Mouse (Mus musculus): Measurements from ENCODE around the gene Atf7ip.
A peak's percentile ranks its signal among the peaks of the same experiment; 100 is the strongest.

Gene Atf7ip

GRCm38 (mm10) chr6:136468401-136468912 lies 37.5 kb upstream of the Atf7ip start:
- Histone ChIP-seq H3K4me1 (replicated peaks; ENCODE audit: low read depth, low read length) (peaks cover 56% of the 10 kb centered on the region), H3K27me3 (ENCODE audit: insufficient read depth, low read length) (no peaks in the 10 kb centered on the region), H3K4me3 (replicated peaks; ENCODE audit: low read length) (peak overlapping the region; percentile 73; the same call in 1 of the 2 replicates), H3K9me3 (ENCODE audit: low read length) (peaks cover 56% of the 10 kb centered on the region), H3K36me3 (ENCODE audit: insufficient read depth, low read length) (peaks cover 21% of the 10 kb centered on the region)
- TF ChIP-seq POU5F1 (IDR thresholded peaks at IDR 0.05; ENCODE audit: borderline replicate concordance, low read length) (no peak), NANOG (IDR thresholded peaks at IDR 0.05; ENCODE audit: borderline replicate concordance, low read length) (no peak), CTCF (conservative IDR thresholded peaks at IDR 0.05; ENCODE audit: low read length) (no peak)

- Histone ChIP-seq H3K4me1 (replicated peaks; ENCODE audit: low read depth, low read length) (peaks cover 54% of the 10 kb centered on the region), H3K36me3 (ENCODE audit: insufficient read depth, low read length) (peaks cover 25% of the 10 kb centered on the region), H3K9me3 (ENCODE audit: low read length) (peaks cover 61% of the 10 kb centered on the region), H3K4me3 (replicated peaks; ENCODE audit: low read length) (peak overlapping the region; percentile 73), H3K27me3 (ENCODE audit: insufficient read depth, low read length) (no peaks in the 10 kb centered on the region)
- no peak for TF ChIP-seq POU5F1 (IDR thresholded peaks at IDR 0.05; ENCODE audit: borderline replicate concordance, low read length)
- no peak for TF ChIP-seq NANOG (IDR thresholded peaks at IDR 0.05; ENCODE audit: borderline replicate concordance, low read length)
- no peak for TF ChIP-seq CTCF (conservative IDR thresholded peaks at IDR 0.05; ENCODE audit: low read length)
Observed at GRCm38 (mm10) chr6:136468974-136469792, 36.8 kb upstream of the Atf7ip start.

DNA sequence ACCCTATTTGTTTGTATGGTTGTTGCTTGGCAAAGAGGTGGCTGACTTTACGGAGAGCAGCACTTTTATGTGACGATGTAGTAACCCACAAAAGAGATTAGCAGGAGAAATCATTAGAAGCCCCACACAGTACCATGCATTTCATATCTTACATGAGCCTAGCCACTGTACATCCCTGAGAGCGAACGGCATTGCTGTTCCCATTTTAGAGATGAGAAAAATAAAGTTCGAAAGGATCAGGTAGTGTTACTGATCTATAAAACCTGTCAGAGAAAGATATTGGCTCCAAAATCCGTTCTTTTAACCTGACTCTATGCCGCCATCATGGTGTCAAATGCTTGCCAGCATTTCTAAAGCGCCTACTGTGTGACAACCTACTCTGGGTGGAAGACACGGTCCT lies 36.2 kb upstream of the Atf7ip start:
- Histone ChIP-seq H3K4me1 (replicated peaks; ENCODE audit: low read depth, low read length) (peaks cover 51% of the 10 kb centered on the region), H3K27me3 (ENCODE audit: insufficient read depth, low read length) (no peaks in the 10 kb centered on the region), H3K4me3 (replicated peaks; ENCODE audit: low read length) (peak overlapping the region; percentile 73), H3K36me3 (ENCODE audit: insufficient read depth, low read length) (peaks cover 28% of the 10 kb centered on the region), H3K9me3 (ENCODE audit: low read length) (peaks cover 67% of the 10 kb centered on the region)
- TF ChIP-seq NANOG (IDR thresholded peaks at IDR 0.05; ENCODE audit: borderline replicate concordance, low read length) (no peak), POU5F1 (IDR thresholded peaks at IDR 0.05; ENCODE audit: borderline replicate concordance, low read length) (no peak), CTCF (conservative IDR thresholded peaks at IDR 0.05; ENCODE audit: low read length) (no peak)

DNA sequence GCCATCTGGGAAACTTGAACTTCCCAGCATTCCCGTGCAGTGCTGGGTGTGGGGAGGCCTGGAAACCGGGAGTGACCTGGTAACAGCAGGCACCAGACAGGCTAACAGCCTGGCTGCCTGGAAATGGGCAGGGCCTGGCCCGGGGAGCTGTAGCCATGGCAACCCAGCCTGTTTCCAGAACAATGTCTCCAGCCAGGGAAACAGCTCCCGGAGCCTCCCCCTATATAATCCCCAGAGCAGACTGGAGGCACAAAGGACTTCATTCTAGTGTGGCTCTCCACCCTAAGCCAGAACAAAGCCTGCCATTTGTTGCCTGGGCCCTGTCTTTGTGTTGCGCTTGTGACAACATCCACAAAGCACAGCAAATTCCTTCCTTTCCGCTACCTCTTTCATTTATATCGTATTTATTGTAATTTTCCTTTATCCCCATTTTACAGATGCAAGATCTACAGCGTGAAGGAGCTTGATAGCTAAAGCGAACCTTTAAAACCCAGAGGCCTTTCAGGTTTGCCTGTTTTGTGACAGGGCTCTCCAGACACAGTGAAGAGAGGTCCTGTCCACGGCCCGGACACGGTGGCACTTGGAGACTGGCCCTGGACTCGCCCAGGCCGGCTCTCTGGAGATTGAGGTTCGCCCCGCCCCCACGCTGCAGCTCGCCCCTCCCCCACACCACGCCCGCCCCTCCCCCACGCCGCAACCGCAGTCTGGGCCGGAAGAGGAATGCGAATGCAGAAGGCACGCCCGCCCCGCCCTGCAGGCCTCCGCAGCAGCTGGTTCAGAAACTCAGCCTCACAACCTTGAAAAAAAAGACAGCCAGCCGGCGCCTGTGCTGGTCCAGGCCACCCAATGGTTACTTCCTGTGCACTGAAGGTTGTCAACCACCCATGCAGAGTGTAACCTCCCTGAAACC lies 35.4 kb upstream of the Atf7ip start:
- Histone ChIP-seq H3K4me3 (replicated peaks; ENCODE audit: low read length) (peak overlapping the region; percentile 73), H3K9me3 (ENCODE audit: low read length) (peaks cover 64% of the 10 kb centered on the region), H3K36me3 (ENCODE audit: insufficient read depth, low read length) (peaks cover 28% of the 10 kb centered on the region), H3K27me3 (ENCODE audit: insufficient read depth, low read length) (no peaks in the 10 kb centered on the region), H3K4me1 (replicated peaks; ENCODE audit: low read depth, low read length) (peaks cover 50% of the 10 kb centered on the region)
- TF ChIP-seq NANOG (IDR thresholded peaks at IDR 0.05; ENCODE audit: borderline replicate concordance, low read length), result no peak
- TF ChIP-seq CTCF (conservative IDR thresholded peaks at IDR 0.05; ENCODE audit: low read length), result no peak
- TF ChIP-seq POU5F1 (IDR thresholded peaks at IDR 0.05; ENCODE audit: borderline replicate concordance, low read length), result no peak

DNA sequence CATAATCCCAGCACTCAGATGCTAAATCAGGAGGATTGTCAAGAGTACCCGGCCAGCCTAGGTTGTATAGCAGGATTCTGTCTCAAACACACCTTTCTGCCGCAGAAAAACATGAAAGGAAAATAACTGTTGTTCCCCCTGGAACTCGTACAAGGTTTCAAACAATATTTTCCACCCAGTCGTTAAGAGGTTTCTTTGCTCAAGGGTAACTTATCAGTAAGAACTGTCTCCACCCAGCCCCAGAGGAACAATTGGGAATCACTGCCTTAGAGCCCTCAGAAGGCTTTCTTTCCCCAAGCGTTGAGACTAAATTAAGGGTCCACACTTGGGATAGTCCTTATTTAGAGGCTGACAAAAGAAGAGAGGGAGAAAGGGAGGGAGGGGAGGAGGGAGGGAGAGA lies 34.4 kb upstream of the Atf7ip start:
- Histone ChIP-seq H3K36me3 (ENCODE audit: insufficient read depth, low read length) (peaks cover 25% of the 10 kb centered on the region), H3K27me3 (ENCODE audit: insufficient read depth, low read length) (no peaks in the 10 kb centered on the region), H3K4me3 (replicated peaks; ENCODE audit: low read length) (no peak overlapping the region), H3K9me3 (ENCODE audit: low read length) (peaks cover 61% of the 10 kb centered on the region), H3K4me1 (replicated peaks; ENCODE audit: low read depth, low read length) (peaks cover 47% of the 10 kb centered on the region)
- TF ChIP-seq POU5F1 (IDR thresholded peaks at IDR 0.05; ENCODE audit: borderline replicate concordance, low read length) (no peak), NANOG (IDR thresholded peaks at IDR 0.05; ENCODE audit: borderline replicate concordance, low read length) (no peak), CTCF (conservative IDR thresholded peaks at IDR 0.05; ENCODE audit: low read length) (no peak)

DNA sequence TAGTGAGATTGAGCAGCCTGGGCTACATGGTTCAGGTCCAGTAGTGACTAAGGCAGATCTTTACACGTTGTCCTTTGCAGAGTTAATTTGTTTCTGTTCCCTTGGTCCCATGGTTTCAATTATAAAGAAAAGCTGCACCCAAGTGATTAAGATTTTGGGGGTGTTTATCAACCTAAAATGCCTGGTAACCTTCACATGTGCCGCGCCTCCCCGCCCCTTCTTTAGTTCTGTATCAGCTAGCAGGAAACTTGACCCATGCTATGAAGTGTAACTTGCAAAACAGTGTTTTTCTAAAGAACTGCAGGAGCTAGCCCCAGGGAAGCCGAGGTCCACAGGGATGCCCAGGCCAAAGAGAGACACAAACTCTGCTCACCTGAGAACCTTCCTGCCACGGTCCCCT lies 33.2 kb upstream of the Atf7ip start:
- Histone ChIP-seq H3K4me1 (replicated peaks; ENCODE audit: low read depth, low read length) (peaks cover 42% of the 10 kb centered on the region), H3K36me3 (ENCODE audit: insufficient read depth, low read length) (peaks cover 14% of the 10 kb centered on the region), H3K4me3 (replicated peaks; ENCODE audit: low read length) (no peak overlapping the region), H3K27me3 (ENCODE audit: insufficient read depth, low read length) (no peaks in the 10 kb centered on the region), H3K9me3 (ENCODE audit: low read length) (peaks cover 60% of the 10 kb centered on the region)
- TF ChIP-seq CTCF (conservative IDR thresholded peaks at IDR 0.05; ENCODE audit: low read length), result no peak
- no peak for TF ChIP-seq POU5F1 (IDR thresholded peaks at IDR 0.05; ENCODE audit: borderline replicate concordance, low read length)
- TF ChIP-seq NANOG (IDR thresholded peaks at IDR 0.05; ENCODE audit: borderline replicate concordance, low read length), result no peak

DNA sequence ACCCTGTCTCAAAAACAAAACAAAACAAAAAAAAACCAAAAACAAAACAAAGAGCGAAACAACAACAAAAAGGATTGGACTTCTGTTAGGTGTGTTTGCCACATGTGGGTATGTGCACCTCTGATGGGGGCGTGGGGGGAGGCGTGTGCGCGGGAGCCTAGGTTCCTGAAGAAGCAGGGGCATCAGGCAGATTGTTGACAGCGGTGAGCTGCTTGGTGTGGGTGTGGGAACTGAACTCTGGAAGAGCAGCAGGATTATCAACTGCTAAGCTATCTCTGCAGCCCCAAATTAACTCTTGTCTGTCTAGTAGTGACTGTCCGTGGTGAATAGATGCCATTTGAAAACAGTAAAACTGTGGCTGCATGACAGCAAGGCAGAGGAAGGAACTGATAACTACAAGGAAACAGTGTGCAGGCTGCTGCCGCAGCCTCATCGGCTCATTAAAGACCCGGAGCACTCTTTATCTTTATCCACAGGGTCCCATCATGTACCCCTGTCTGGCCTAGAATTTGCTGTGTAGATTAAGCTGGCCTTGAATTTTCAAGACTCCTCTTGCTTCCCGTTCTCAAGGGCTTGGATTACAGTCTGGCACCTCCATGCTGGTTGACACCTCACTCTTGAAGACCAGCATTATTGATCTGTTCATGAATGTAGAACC lies 32.4 kb upstream of the Atf7ip start:
- H3K27me3 ChIP-seq (ENCODE audit: insufficient read depth, low read length), result no peaks in the 10 kb centered on the region
- TF ChIP-seq NANOG (IDR thresholded peaks at IDR 0.05; ENCODE audit: borderline replicate concordance, low read length) (no peak), CTCF (conservative IDR thresholded peaks at IDR 0.05; ENCODE audit: low read length) (no peak), POU5F1 (IDR thresholded peaks at IDR 0.05; ENCODE audit: borderline replicate concordance, low read length) (no peak)
- no peak overlapping the region for H3K4me3 ChIP-seq (replicated peaks; ENCODE audit: low read length)
- H3K4me1 ChIP-seq (replicated peaks; ENCODE audit: low read depth, low read length), result peaks cover 41% of the 10 kb centered on the region
- peaks cover 12% of the 10 kb centered on the region for H3K36me3 ChIP-seq (ENCODE audit: insufficient read depth, low read length)
- peaks cover 62% of the 10 kb centered on the region for H3K9me3 ChIP-seq (ENCODE audit: low read length)
